Mouse (Mus musculus) lung, embryonic 14.5 days (tissue): Measurements from ENCODE around the gene Ginm1. TPM values are rescaled to one million over a fixed set of nuclear protein-coding genes. Genes with fewer than 3 reads are reported as not detected.

Source experiments
- ATAC-seq: fragments of 200-750 bp; cut with Nextera tagmentation; 2 replicates; pipeline ENCODE4 v1.8.0; 2017; ENCODE audit warnings: mild to moderate bottlenecking, moderate TSS enrichment, moderate library complexity; ENCODE audit not compliant: insufficient read depth
- DNase-seq: peaks from one replicate; pipeline ENCODE4 v3.0.0-alpha.2; 2015
- H3K27ac ChIP-seq: fragments of 300-500 bp; sonication (generic); 2 replicates; pipeline ENCODE4 v1.5.1; 2014; ENCODE audit warnings: low read depth, mild to moderate bottlenecking, moderate library complexity
- H3K27me3 ChIP-seq: fragments of 300-500 bp; sonication (generic); 2 replicates; pipeline ENCODE4 v1.6.1; 2014; ENCODE audit warnings: low read length, control low read depth; ENCODE audit not compliant: insufficient read depth
- H3K36me3 ChIP-seq: fragments of 300-500 bp; sonication (generic); 2 replicates; pipeline ENCODE4 v1.6.1; 2014; ENCODE audit warnings: control low read depth; ENCODE audit not compliant: insufficient read depth
- H3K4me1 ChIP-seq: fragments of 300-500 bp; sonication (generic); 2 replicates; pipeline ENCODE4 v1.6.1; 2014; ENCODE audit warnings: antibody characterized with exemption, control low read depth; ENCODE audit not compliant: insufficient read depth
- H3K4me2 ChIP-seq: fragments of 300-500 bp; sonication (generic); 2 replicates; pipeline ENCODE4 v1.6.1; 2014; ENCODE audit warnings: mild to moderate bottlenecking
- H3K4me3 ChIP-seq: fragments of 300-500 bp; sonication (generic); 2 replicates; pipeline ENCODE4 v1.5.1; 2014; ENCODE audit warnings: low read depth, low read length
- H3K9ac ChIP-seq: fragments of 300-500 bp; sonication (generic); 2 replicates; pipeline ENCODE4 v1.6.1; 2014
- H3K9me3 ChIP-seq: fragments of 300-500 bp; sonication (generic); 2 replicates; pipeline ENCODE4 v1.6.1; 2016; ENCODE audit warnings: low read depth, low read length, control low read depth
- CTCF ChIP-seq: IDR thresholded peaks from 2 replicates; pipeline ENCODE4 v1.5.1; 2016; ENCODE audit warnings: antibody characterized with exemption, low read depth
- WGBS: fragments of 180-500 bp; shearing (Covaris S2); extraction: QIAGEN DNeasy Blood & Tissue Kit; methylation state at CpG from one replicate; pipeline ENCODE4 v1.1.7; 2014; 5-methylcytosine and 5-hydroxymethylcytosine counted together
- polyA plus RNA-seq: library from polyadenylated mRNA; unstranded; fragments of >200 nt; fragmentation: Nextera tagmentation; extraction: Ambion mirVana; gene quantifications from 2 replicates; pipeline ENCODE4 v1.2.1, GENCODE M21; 2014

The Ginm1 gene
- polyA plus RNA-seq, 1 experiment from 2014 or later: 75.8 TPM

DNA sequence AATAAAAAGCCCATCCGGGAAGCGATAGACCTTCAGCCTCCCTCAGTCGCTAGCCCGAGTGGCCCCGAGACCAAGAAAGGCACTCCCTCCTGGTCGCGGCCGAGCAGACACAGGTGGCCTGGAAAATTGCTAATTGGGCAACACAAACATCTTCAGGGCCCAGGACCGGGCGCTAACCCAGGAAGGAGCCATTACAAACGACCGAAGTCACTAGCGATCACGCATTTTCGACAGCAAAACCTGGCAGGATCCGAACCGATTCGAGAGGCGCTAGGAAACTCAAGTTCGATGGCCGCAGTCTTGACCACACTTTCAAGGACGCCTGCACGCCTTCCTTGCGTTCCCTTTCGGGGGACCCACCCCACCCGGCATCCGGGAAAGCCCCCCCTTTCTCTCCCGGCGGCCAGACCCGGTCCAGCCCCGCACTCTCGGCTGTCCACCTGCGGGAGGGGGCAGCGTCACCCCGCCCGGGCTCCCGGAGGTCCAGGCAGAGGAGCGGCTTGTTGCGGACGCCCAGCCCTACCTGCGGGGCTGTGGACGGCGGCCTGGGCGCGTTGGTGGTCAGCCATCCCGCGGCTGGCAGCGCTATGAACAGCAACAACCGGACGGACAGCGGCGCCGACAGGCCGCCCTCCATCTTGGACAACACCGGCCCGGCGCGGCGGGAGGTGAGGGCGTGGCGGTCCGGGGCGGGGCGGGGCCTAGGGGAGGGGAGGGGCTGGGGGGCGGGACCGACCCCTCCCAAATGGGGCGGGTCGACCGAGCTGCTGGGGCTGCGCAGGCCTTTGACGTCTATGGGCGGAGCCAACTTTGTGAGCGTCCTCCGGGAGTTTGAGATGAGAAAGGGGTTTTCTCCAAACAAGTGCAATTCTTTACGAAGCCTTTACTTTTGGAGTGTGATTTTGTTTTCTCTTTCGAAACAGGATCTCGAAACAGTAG, 12.1 kb downstream of the Ginm1 start:
- Histone ChIP-seq H3K27ac (peak overlapping the region; percentile 58; the same call in 1 of the 2 replicates), H3K9ac (peak overlapping the region; percentile 80), H3K9me3 (no peaks in the 10 kb centered on the region), H3K36me3 (peaks cover 16% of the 10 kb centered on the region), H3K27me3 (no peaks in the 10 kb centered on the region), H3K4me3 (peak overlapping the region; percentile 92), H3K4me1 (no peaks in the 10 kb centered on the region), H3K4me2 (peak overlapping the region; percentile 76)
- peak; percentile 96 for DNase-seq
- TF ChIP-seq CTCF: no peak
- peak; percentile 94 for ATAC-seq
- under 1% methylated on average over 70 of the region's 77 CpGs for WGBS

DNA sequence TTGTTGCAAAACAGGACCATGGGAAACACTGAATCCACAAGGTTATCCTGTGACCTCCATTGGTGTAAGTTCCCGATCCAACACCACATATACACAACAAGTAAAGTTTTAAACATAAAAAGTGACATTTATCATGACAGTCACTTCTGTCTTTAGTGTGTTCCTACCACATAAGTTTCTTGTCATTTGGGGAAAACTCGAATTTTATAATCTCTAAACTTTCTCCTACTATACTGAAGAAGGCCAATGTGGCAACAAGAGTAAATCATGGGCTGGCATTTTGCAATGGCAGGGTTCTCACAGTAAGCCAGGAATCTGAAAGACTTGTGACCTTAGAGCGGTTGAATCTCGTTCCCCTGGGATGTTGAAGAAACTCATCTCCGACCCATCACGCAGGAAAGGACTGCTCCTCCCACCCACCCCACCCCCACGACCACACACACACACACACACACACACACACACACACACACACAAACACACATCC, 12.8 kb downstream of the Ginm1 start:
- Histone ChIP-seq H3K9me3 (no peaks in the 10 kb centered on the region), H3K4me2 (peak overlapping the region; percentile 76), H3K4me1 (no peaks in the 10 kb centered on the region), H3K9ac (peak overlapping the region; percentile 80), H3K27ac (no peak overlapping the region), H3K36me3 (peaks cover 23% of the 10 kb centered on the region), H3K4me3 (peak overlapping the region; percentile 92), H3K27me3 (no peaks in the 10 kb centered on the region)
- no peak for TF ChIP-seq CTCF
- no peak for ATAC-seq
- peak; percentile 16 for DNase-seq
- 11% methylated on average over 7 of the region's 7 CpGs for WGBS

DNA sequence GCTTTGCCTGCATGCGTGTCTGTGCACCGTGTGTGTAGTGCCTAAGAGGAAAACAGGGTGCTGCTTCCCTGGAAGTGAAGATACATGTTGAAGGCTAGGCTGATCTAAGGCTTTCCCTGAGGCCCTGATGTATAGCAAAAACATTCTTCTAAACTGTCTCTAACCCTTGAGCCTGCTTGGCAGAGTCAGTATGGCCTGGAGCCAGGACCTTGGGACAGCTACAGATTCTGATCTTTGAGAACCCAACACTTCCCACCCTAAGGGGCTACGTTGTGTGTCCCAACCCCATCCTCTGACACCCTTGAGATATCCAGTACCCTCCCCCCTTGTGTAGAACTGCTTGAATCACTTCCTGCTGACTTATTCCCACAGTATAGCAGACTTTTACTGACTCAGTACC, 14.3 kb downstream of the Ginm1 start:
- Histone ChIP-seq H3K36me3 (peaks cover 34% of the 10 kb centered on the region), H3K27ac (no peak overlapping the region), H3K4me3 (no peak overlapping the region), H3K4me2 (no peak overlapping the region), H3K4me1 (no peaks in the 10 kb centered on the region), H3K9me3 (no peaks in the 10 kb centered on the region), H3K27me3 (no peaks in the 10 kb centered on the region), H3K9ac (no peak overlapping the region)
- no peak for TF ChIP-seq CTCF
- 86% methylated on average over 3 of the region's 3 CpGs for WGBS
- DNase-seq (no peak), ATAC-seq (no peak)

DNA sequence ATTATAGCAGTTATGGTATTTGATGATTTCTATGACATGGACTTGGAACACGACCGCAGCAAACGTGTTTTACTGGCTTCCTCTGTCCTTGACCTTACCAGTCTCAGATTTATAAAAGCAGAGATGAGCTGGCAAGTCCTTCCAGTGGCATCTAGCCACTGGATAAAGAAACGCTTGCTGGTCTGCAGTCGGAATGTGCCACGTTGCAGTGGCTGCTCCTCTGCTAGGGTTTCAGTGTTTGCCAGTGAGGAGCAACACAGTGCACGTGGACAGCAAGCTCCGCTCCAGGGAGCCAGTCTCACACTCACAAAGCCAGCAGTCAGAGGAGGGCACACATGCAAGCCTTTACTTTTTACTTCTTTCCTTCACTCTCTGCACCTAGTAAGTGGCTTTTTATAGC, 17.2 kb downstream of the Ginm1 start:
- Histone ChIP-seq H3K27me3 (no peaks in the 10 kb centered on the region), H3K9ac (no peak overlapping the region), H3K27ac (no peak overlapping the region), H3K4me2 (no peak overlapping the region), H3K36me3 (peaks cover 58% of the 10 kb centered on the region), H3K9me3 (no peaks in the 10 kb centered on the region), H3K4me1 (no peaks in the 10 kb centered on the region), H3K4me3 (no peak overlapping the region)
- no peak for DNase-seq
- no peak for ATAC-seq
- WGBS: 89% methylated on average over 8 of the region's 8 CpGs
- TF ChIP-seq CTCF: no peak

DNA sequence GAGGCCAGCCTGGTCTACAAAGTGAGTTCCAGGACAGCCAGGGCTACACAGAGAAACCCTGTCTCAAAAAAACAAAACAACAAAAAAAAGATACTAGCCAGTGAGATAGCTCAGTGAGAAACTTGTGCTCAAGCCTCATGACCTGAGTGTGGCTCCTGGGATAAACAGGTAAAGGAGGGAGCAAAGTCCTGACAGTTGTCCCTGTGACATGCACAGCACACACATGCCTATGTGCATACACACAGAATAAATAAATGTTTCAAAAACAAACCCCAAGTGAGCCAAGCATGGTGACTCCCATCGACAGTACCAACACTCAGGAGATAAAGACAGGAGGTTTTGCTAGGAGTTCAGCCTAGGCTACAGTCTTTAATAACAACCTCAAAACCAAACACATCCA, 19.9 kb downstream of the Ginm1 start:
- Histone ChIP-seq H3K9me3 (no peaks in the 10 kb centered on the region), H3K27ac (no peak overlapping the region), H3K36me3 (peaks cover 74% of the 10 kb centered on the region), H3K4me3 (no peak overlapping the region), H3K9ac (no peak overlapping the region), H3K27me3 (no peaks in the 10 kb centered on the region), H3K4me2 (no peak overlapping the region), H3K4me1 (no peaks in the 10 kb centered on the region)
- TF ChIP-seq CTCF: no peak
- no peak for DNase-seq
- no peak for ATAC-seq
- WGBS: 88% methylated on average over 1 of the region's 1 CpGs

DNA sequence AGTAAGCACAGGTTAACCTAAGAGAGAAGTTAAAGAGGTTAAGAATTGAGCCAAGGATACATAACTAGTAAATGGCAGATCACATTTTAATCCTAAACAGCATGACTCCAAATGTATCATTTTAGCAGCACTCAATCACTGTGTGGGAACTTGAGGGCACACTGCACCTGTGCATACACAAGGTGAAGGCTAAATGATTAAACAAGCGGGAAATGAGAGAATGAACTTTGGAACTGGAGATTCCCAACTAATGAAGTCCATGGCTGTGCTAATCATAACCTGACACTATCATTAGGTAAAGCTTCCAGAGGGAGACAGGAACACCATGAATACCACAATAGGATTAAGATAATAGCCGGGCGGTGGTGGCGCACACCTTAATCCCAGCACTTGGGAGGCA, 20.3 kb downstream of the Ginm1 start:
- H3K27me3 ChIP-seq: no peaks in the 10 kb centered on the region
- no peak overlapping the region for H3K4me3 ChIP-seq
- 95% methylated on average over 4 of the region's 4 CpGs for whole genome bisulfite sequencing
- no peak for DNase-seq
- H3K9ac ChIP-seq: no peak overlapping the region
- no peaks in the 10 kb centered on the region for H3K9me3 ChIP-seq
- H3K4me1 ChIP-seq: no peaks in the 10 kb centered on the region
- no peak for TF ChIP-seq CTCF
- H3K27ac ChIP-seq: no peak overlapping the region
- H3K36me3 ChIP-seq: peaks cover 77% of the 10 kb centered on the region
- H3K4me2 ChIP-seq: no peak overlapping the region
- ATAC-seq: no peak

DNA sequence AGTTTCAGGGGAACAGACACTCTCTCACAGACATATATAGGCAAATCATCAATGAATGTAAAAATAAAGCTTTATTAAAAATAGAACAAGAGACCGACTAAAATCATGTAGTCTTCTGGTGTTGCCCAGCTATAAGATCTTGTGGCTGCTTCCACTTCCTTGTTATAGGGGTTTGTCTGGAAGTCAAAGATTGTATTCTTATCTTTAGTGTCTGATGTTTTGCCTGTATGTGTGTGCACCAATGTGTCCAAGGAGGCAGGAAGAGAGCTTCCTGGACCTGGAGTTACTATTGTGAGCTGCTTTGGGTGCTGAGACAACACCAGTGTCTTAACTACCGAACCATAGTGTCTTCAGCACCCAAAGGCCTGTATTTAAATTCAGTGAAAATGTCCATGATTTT, 35.1 kb downstream of the Ginm1 start:
- H3K9me3 ChIP-seq: no peaks in the 10 kb centered on the region
- no peak overlapping the region for H3K4me3 ChIP-seq
- no peak overlapping the region for H3K4me2 ChIP-seq
- no peak for DNase-seq
- H3K27me3 ChIP-seq: no peaks in the 10 kb centered on the region
- 87% methylated on average over 2 of the region's 2 CpGs for WGBS
- no peaks in the 10 kb centered on the region for H3K4me1 ChIP-seq
- no peak for TF ChIP-seq CTCF
- H3K9ac ChIP-seq: no peak overlapping the region
- peaks cover 59% of the 10 kb centered on the region for H3K36me3 ChIP-seq
- H3K27ac ChIP-seq: no peak overlapping the region
- ATAC-seq: no peak
